Mouse (Mus musculus): Measurements from ENCODE around the gene Rbm34. TPM values are rescaled to one million over a fixed set of nuclear protein-coding genes. Genes with fewer than 3 reads are reported as not detected.

Gene Rbm34
- polyA plus RNA-seq, 1 experiment from 2014 or later, result 26.0 TPM

GRCm38 (mm10) chr8:126929607-126930161 is 41.2 kb downstream of the Rbm34 start:
- Histone ChIP-seq H3K27ac (no peak overlapping the region), H3K27me3 (no peaks in the 10 kb centered on the region), H3K9me3 (replicated peaks) (no peaks in the 10 kb centered on the region), H3K4me3 (replicated peaks) (no peak overlapping the region), H3K36me3 (peaks cover 71% of the 10 kb centered on the region), H3K9ac (no peak overlapping the region), H3K4me2 (no peak overlapping the region), H3K4me1 (no peaks in the 10 kb centered on the region)
- 75% methylated on average over 3 of the region's 3 CpGs for WGBS
- ATAC-seq (replicated peaks; ENCODE audit: low FRiP score), result no peak

- WGBS, result 83% methylated on average over 10 of the region's 10 CpGs
- H3K4me3 ChIP-seq (replicated peaks), result no peak overlapping the region
- no peaks in the 10 kb centered on the region for H3K27me3 ChIP-seq
- H3K27ac ChIP-seq, result peak overlapping the region; percentile 41
- H3K9ac ChIP-seq, result no peak overlapping the region
- peaks cover 66% of the 10 kb centered on the region for H3K36me3 ChIP-seq
- H3K4me2 ChIP-seq, result no peak overlapping the region
- 0 out of 2 replicates have a peak, but pooled peaks cover 2% of the 10 kb centered on the region for H3K4me1 ChIP-seq
- 0 out of 2 replicates have a peak, but pooled peaks have one; percentile 38 for ATAC-seq (replicated peaks; ENCODE audit: low FRiP score)
- no peaks in the 10 kb centered on the region for H3K9me3 ChIP-seq (replicated peaks)
These were observed 41.9 kb downstream of the Rbm34 start for GRCm38 (mm10) chr8:126928755-126929505.

- Histone ChIP-seq H3K27me3 (no peaks in the 10 kb centered on the region), H3K9ac (no peak overlapping the region), H3K4me3 (replicated peaks) (no peak overlapping the region), H3K9me3 (replicated peaks) (no peaks in the 10 kb centered on the region), H3K4me2 (no peak overlapping the region), H3K4me1 (0 out of 2 replicates have a peak, but pooled peaks cover 2% of the 10 kb centered on the region), H3K27ac (peak overlapping the region; percentile 24), H3K36me3 (peaks cover 57% of the 10 kb centered on the region)
- 0 out of 2 replicates have a peak, but pooled peaks have one; percentile 27 for ATAC-seq (replicated peaks; ENCODE audit: low FRiP score)
These were observed 42.8 kb downstream of the Rbm34 start for GRCm38 (mm10) chr8:126928028-126928427.

GRCm38 (mm10) chr8:126927058-126927457 is 43.8 kb downstream of the Rbm34 start:
- ATAC-seq (replicated peaks; ENCODE audit: low FRiP score), result no peak
- no peak overlapping the region for H3K4me3 ChIP-seq (replicated peaks)
- H3K4me2 ChIP-seq, result no peak overlapping the region
- 67% methylated on average over 1 of the region's 1 CpGs for WGBS
- no peak overlapping the region for H3K27ac ChIP-seq
- H3K4me1 ChIP-seq, result 0 out of 2 replicates have a peak, but pooled peaks cover 2% of the 10 kb centered on the region
- no peaks in the 10 kb centered on the region for H3K27me3 ChIP-seq
- H3K9ac ChIP-seq, result no peak overlapping the region
- no peaks in the 10 kb centered on the region for H3K9me3 ChIP-seq (replicated peaks)
- peaks cover 52% of the 10 kb centered on the region for H3K36me3 ChIP-seq

GRCm38 (mm10) chr8:126922981-126923380 is 47.9 kb downstream of the Rbm34 start:
- Histone ChIP-seq H3K9me3 (replicated peaks) (no peaks in the 10 kb centered on the region), H3K36me3 (peaks cover 17% of the 10 kb centered on the region), H3K4me2 (no peak overlapping the region), H3K9ac (no peak overlapping the region), H3K4me1 (peaks cover 20% of the 10 kb centered on the region), H3K4me3 (replicated peaks) (no peak overlapping the region), H3K27me3 (no peaks in the 10 kb centered on the region), H3K27ac (no peak overlapping the region)
- WGBS, result 96% methylated on average over 7 of the region's 7 CpGs
- ATAC-seq (replicated peaks; ENCODE audit: low FRiP score), result no peak

- Histone ChIP-seq H3K4me3 (replicated peaks) (no peak overlapping the region), H3K4me1 (peaks cover 26% of the 10 kb centered on the region), H3K4me2 (no peak overlapping the region), H3K9me3 (replicated peaks) (no peaks in the 10 kb centered on the region), H3K27me3 (no peaks in the 10 kb centered on the region), H3K9ac (no peak overlapping the region), H3K36me3 (0 out of 2 replicates have a peak, but pooled peaks cover 5% of the 10 kb centered on the region), H3K27ac (no peak overlapping the region)
- no peak for ATAC-seq (replicated peaks; ENCODE audit: low FRiP score)
- WGBS, result 89% methylated on average over 3 of the region's 3 CpGs
These were observed 49.4 kb downstream of the Rbm34 start for GRCm38 (mm10) chr8:126921432-126921831.

- H3K4me2 ChIP-seq, result no peak overlapping the region
- H3K36me3 ChIP-seq, result 0 out of 2 replicates have a peak, but pooled peaks cover 5% of the 10 kb centered on the region
- WGBS, result 10% methylated on average over 3 of the region's 3 CpGs
- H3K4me3 ChIP-seq (replicated peaks), result no peak overlapping the region
- H3K27ac ChIP-seq, result peak overlapping the region; percentile 61; the same call in 1 of the 2 replicates
- ATAC-seq (replicated peaks; ENCODE audit: low FRiP score), result peak; percentile 78
- H3K9me3 ChIP-seq (replicated peaks), result no peaks in the 10 kb centered on the region
- no peak overlapping the region for H3K9ac ChIP-seq
- H3K4me1 ChIP-seq, result peaks cover 26% of the 10 kb centered on the region
- H3K27me3 ChIP-seq, result no peaks in the 10 kb centered on the region
These were observed 50.0 kb downstream of the Rbm34 start for GRCm38 (mm10) chr8:126920845-126921244.

GRCm38 (mm10) chr8:126920386-126920785 is 50.5 kb downstream of the Rbm34 start:
- ATAC-seq (replicated peaks; ENCODE audit: low FRiP score), result no peak
- Histone ChIP-seq H3K27me3 (no peaks in the 10 kb centered on the region), H3K4me2 (no peak overlapping the region), H3K9me3 (replicated peaks) (no peaks in the 10 kb centered on the region), H3K9ac (no peak overlapping the region), H3K27ac (peak overlapping the region; percentile 61; the same call in 1 of the 2 replicates), H3K4me1 (peaks cover 26% of the 10 kb centered on the region), H3K4me3 (replicated peaks) (no peak overlapping the region), H3K36me3 (0 out of 2 replicates have a peak, but pooled peaks cover 5% of the 10 kb centered on the region)
- 80% methylated on average over 6 of the region's 6 CpGs for WGBS

GRCm38 (mm10) chr8:126919703-126920102 is 51.2 kb downstream of the Rbm34 start:
- H3K36me3 ChIP-seq, result 0 out of 2 replicates have a peak, but pooled peaks cover 5% of the 10 kb centered on the region
- H3K4me3 ChIP-seq (replicated peaks), result no peak overlapping the region
- H3K4me2 ChIP-seq, result no peak overlapping the region
- 71% methylated on average over 5 of the region's 5 CpGs for WGBS
- H3K9me3 ChIP-seq (replicated peaks), result no peaks in the 10 kb centered on the region
- peaks cover 32% of the 10 kb centered on the region for H3K4me1 ChIP-seq
- peak overlapping the region; percentile 86 for H3K27ac ChIP-seq
- H3K27me3 ChIP-seq, result no peaks in the 10 kb centered on the region
- no peak for ATAC-seq (replicated peaks; ENCODE audit: low FRiP score)
- no peak overlapping the region for H3K9ac ChIP-seq

GRCm38 (mm10) chr8:126919255-126919654 is 51.6 kb downstream of the Rbm34 start:
- no peaks in the 10 kb centered on the region for H3K27me3 ChIP-seq
- no peak overlapping the region for H3K9ac ChIP-seq
- H3K27ac ChIP-seq, result peak overlapping the region; percentile 86
- H3K36me3 ChIP-seq, result 0 out of 2 replicates have a peak, but pooled peaks cover 5% of the 10 kb centered on the region
- ATAC-seq (replicated peaks; ENCODE audit: low FRiP score), result peak; percentile 82
- H3K4me3 ChIP-seq (replicated peaks), result no peak overlapping the region
- peaks cover 37% of the 10 kb centered on the region for H3K4me1 ChIP-seq
- H3K4me2 ChIP-seq, result no peak overlapping the region
- 33% methylated on average over 2 of the region's 2 CpGs for WGBS
- no peaks in the 10 kb centered on the region for H3K9me3 ChIP-seq (replicated peaks)

GRCm38 (mm10) chr8:126918356-126918755 is 52.5 kb downstream of the Rbm34 start:
- Histone ChIP-seq H3K27me3 (no peaks in the 10 kb centered on the region), H3K27ac (peak overlapping the region; percentile 86; the same call in 1 of the 2 replicates), H3K9ac (no peak overlapping the region), H3K36me3 (0 out of 2 replicates have a peak, but pooled peaks cover 5% of the 10 kb centered on the region), H3K4me2 (no peak overlapping the region), H3K4me3 (replicated peaks) (no peak overlapping the region), H3K9me3 (replicated peaks) (no peaks in the 10 kb centered on the region), H3K4me1 (peaks cover 41% of the 10 kb centered on the region)
- no peak for ATAC-seq (replicated peaks; ENCODE audit: low FRiP score)
- WGBS, result 88% methylated on average over 1 of the region's 1 CpGs

Measured in kidney, embryonic 15.5 days (tissue).